9 mouse cellular contexts compared by ENCODE assay signal in genomic region chr5:129594116-129595114, GRCm38 (mm10). TPM values are rescaled to one million over a fixed set of nuclear protein-coding genes. Genes with fewer than 3 reads are reported as not detected.
DNase-seq lines count a peak whose midpoint lies in the region; ATAC-seq and TF ChIP-seq lines count a peak whose summit lies in the region.
"Had no signal": no experiment of that assay in that cellular context is flagged by ENCODE, and none has a peak within 500 bp of the region (broad histone marks: within the 10 kb centered on the region; RNA-seq: fewer than 3 reads in every experiment).

No protein-coding gene starts in this region.

- peaks cover 32% of the 10 kb centered on the region for H3K36me3 ChIP-seq in forebrain, postnatal 0 days (ENCODE audit: insufficient read depth)

- H3K27me3 ChIP-seq in forebrain, postnatal 0 days (ENCODE audit: insufficient read depth, low read length) = no peaks in the 10 kb centered on the region

- H3K4me1 ChIP-seq in forebrain, postnatal 0 days (ENCODE audit: insufficient read depth) = 0 out of 2 replicates have a peak, but pooled peaks cover 6% of the 10 kb centered on the region

- H3K9me3 ChIP-seq in forebrain, postnatal 0 days (ENCODE audit: low read length) = no peaks in the 10 kb centered on the region
- H3K9me3 ChIP-seq: limb, embryonic 12.5 days had no signal

- no peak overlapping the region for H3K27ac ChIP-seq in forebrain, postnatal 0 days (ENCODE audit: low read depth, low read length)
- no peak overlapping the region for H3K27ac ChIP-seq in left cerebral cortex, adult 2 months
- H3K27ac ChIP-seq: limb, embryonic 12.5 days had no signal

- peak; percentile 87 for DNase-seq in MN1 (ENCODE audit: low spot score)
- peak; percentile 85 for DNase-seq in cerebellum, adult 11-12 months
- DNase-seq in forebrain, postnatal 0 days = peak; percentile 94
- peak; percentile 83 to 93 for DNase-seq in left cerebral cortex, adult 2 months (ENCODE audit: extremely low spot score in 1 of 2, low spot score in 2 of 2)
- peak; percentile 87 for DNase-seq in mesoderm, embryonic 11.5 days (ENCODE audit: low read depth, low spot score)
- DNase-seq in right cerebral cortex, postnatal 36 days (ENCODE audit: low spot score in 2 of 2) = peak; percentile 66 to 70
- DNase-seq in urinary bladder, postnatal 36 days (ENCODE audit: low spot score in 2 of 2) = peak; percentile 69 to 82

- H3K4me3 ChIP-seq in forebrain, postnatal 0 days (ENCODE audit: low read depth, low read length) = no peak overlapping the region
- H3K4me3 ChIP-seq in left cerebral cortex, adult 2 months = no peak overlapping the region
- H3K4me3 ChIP-seq: limb, embryonic 12.5 days had no signal

- no peak overlapping the region for H3K9ac ChIP-seq in forebrain, postnatal 0 days
- H3K9ac ChIP-seq: limb, embryonic 12.5 days had no signal

- intact Hi-C loops in left cerebral cortex, adult 2 months (cut with DNase I) = loop anchor here (2.0 kb wide), 2 partner anchors 262 to 416 kb away; no protein-coding TSS in a partner anchor

- WGBS in forebrain, postnatal 0 days = 47% methylated on average over 19 of the region's 19 CpGs

- ATAC-seq in forebrain, postnatal 0 days = peak; percentile 78
- ATAC-seq in inflammation-experienced regulatory T-cells, adult 6 months = peak; percentile 85

- H3K4me2 ChIP-seq in forebrain, postnatal 0 days (ENCODE audit: low read depth) = no peak overlapping the region
- H3K4me2 ChIP-seq: limb, embryonic 12.5 days had no signal

- peak; percentile 99 for TF ChIP-seq CTCF in forebrain, postnatal 0 days (IDR thresholded peaks at IDR 0.05; ENCODE audit: low read depth)
- TF ChIP-seq CTCF in left cerebral cortex, adult 2 months (IDR thresholded peaks at IDR 0.05) = peak; percentile 96

RNA-seq across cellular contexts. Expression of gene Mmp17, which starts 10.4 kb away (rescaled TPM):
- 27.4 and 30.9 TPM in 2 replicates for total RNA-seq in forebrain, postnatal 0 days (2014; rRNA removed)
- 11.9 and 13.9 TPM in 2 replicates for polyA plus RNA-seq in forebrain, postnatal 0 days (2015; fragmentation: Nextera tagmentation; extraction: Ambion mirVana)
- polyA plus RNA-seq in inflammation-experienced regulatory T-cells, adult 6 months (2017; shearing (Covaris generic)) = under 1 TPM in 1 of 3 experiments, not detected in 2; 0.08 TPM
- 100 to 1,000 TPM; 107 to 113 TPM for total RNA-seq in left cerebral cortex, adult 2 months (2021)
